Mouse (Mus musculus) stomach, postnatal 0 days (tissue): ENCODE data around the gene Vapb. TPM values are rescaled to one million over a fixed set of nuclear protein-coding genes. Genes with fewer than 3 reads are reported as not detected.
A peak's percentile ranks its signal among the peaks of the same experiment; 100 is the strongest.
"Not testable (repeated sequence)": the region's sequence is repeated elsewhere in the genome, so short reads cannot be mapped to it uniquely, and the experiment has no call there.

Experiments
- ATAC-seq: fragments of 200-750 bp; cut with Nextera tagmentation; 2 replicates; pipeline ENCODE4 v1.8.0; 2017; ENCODE audit not compliant: low FRiP score, low TSS enrichment
- DNase-seq: peaks from one replicate; pipeline ENCODE4 v3.0.0-alpha.2; 2016; ENCODE audit warnings: low spot score
- H3K27ac ChIP-seq: fragments of 300-500 bp; sonication (generic); replicated peaks from 2 replicates; pipeline ENCODE4 v1.5.1; 2014; ENCODE audit warnings: mild to moderate bottlenecking, control low read depth
- H3K27me3 ChIP-seq: fragments of 300-500 bp; sonication (generic); 2 replicates; pipeline ENCODE4 v1.6.1; 2014; ENCODE audit warnings: low read length; ENCODE audit not compliant: control insufficient read depth, insufficient read depth
- H3K36me3 ChIP-seq: fragments of 300-500 bp; sonication (generic); 2 replicates; pipeline ENCODE4 v1.6.1; 2014; ENCODE audit warnings: low read length, mixed read lengths; ENCODE audit not compliant: control insufficient read depth, insufficient read depth
- H3K4me1 ChIP-seq: fragments of 300-500 bp; sonication (generic); replicated peaks from 2 replicates; pipeline ENCODE4 v1.6.1; 2014; ENCODE audit warnings: antibody characterized with exemption; ENCODE audit not compliant: control insufficient read depth, insufficient read depth
- H3K4me2 ChIP-seq: fragments of 300-500 bp; sonication (generic); replicated peaks from 2 replicates; pipeline ENCODE4 v1.6.1; 2014; ENCODE audit warnings: low read depth, mild to moderate bottlenecking, control low read depth, moderate library complexity
- H3K4me3 ChIP-seq: fragments of 300-500 bp; sonication (generic); 2 replicates; pipeline ENCODE4 v1.5.1; 2014; ENCODE audit warnings: low read depth, low read length, control low read depth
- H3K9ac ChIP-seq: fragments of 300-500 bp; sonication (generic); 2 replicates; pipeline ENCODE4 v1.6.1; 2014; ENCODE audit warnings: mild to moderate bottlenecking, low read length, control low read depth, mixed read lengths
- H3K9me3 ChIP-seq: fragments of 300-500 bp; sonication (generic); 2 replicates; pipeline ENCODE4 v1.6.1; 2016; ENCODE audit warnings: low read length; ENCODE audit not compliant: control insufficient read depth
- CTCF ChIP-seq: IDR thresholded peaks from 2 replicates; pipeline ENCODE4 v1.5.1; 2016; ENCODE audit warnings: antibody characterized with exemption, low read depth, mild to moderate bottlenecking, moderate library complexity
- EP300 ChIP-seq: optimal IDR thresholded peaks from 2 replicates; pipeline ENCODE3; 2016; ENCODE audit warnings: antibody characterized with exemption
- WGBS: fragments of 180-500 bp; shearing (Covaris S2); extraction: QIAGEN DNeasy Blood & Tissue Kit; methylation state at CpG from one replicate; pipeline ENCODE4 v1.1.7; 2014; 5-methylcytosine and 5-hydroxymethylcytosine counted together
- polyA plus RNA-seq: library from polyadenylated mRNA; unstranded; fragments of >200 nt; fragmentation: Nextera tagmentation; extraction: Ambion mirVana; gene quantifications from 2 replicates; pipeline ENCODE4 v1.2.1, GENCODE M21; 2015

Vapb gene
- polyA plus RNA-seq, 1 experiment from 2014 or later: 11.1 TPM

- Histone ChIP-seq H3K4me1 (no peaks in the 10 kb centered on the region), H3K4me2 (no peak overlapping the region), H3K9ac (no peak overlapping the region), H3K36me3 (no peaks in the 10 kb centered on the region), H3K27ac (no peak overlapping the region), H3K4me3 (no peak overlapping the region), H3K9me3 (no peaks in the 10 kb centered on the region), H3K27me3 (no peaks in the 10 kb centered on the region)
- TF ChIP-seq EP300 (no peak), CTCF (no peak)
- no peak for DNase-seq
- ATAC-seq: no peak
- WGBS: 61% methylated on average over 8 of the region's 8 CpGs
These were observed 22.6 kb upstream of the Vapb start for GRCm38 (mm10) chr2:173714620-173715218.

GRCm38 (mm10) chr2:173716966-173717365, 20.3 kb upstream of the Vapb start:
- H3K9ac ChIP-seq: no peak overlapping the region
- ATAC-seq (no peak), DNase-seq (no peak)
- TF ChIP-seq CTCF (no peak), EP300 (no peak)
- H3K36me3 ChIP-seq: no peaks in the 10 kb centered on the region
- no peak overlapping the region for H3K4me3 ChIP-seq
- H3K4me2 ChIP-seq: no peak overlapping the region
- H3K27ac ChIP-seq: no peak overlapping the region
- no peaks in the 10 kb centered on the region for H3K9me3 ChIP-seq
- no peaks in the 10 kb centered on the region for H3K27me3 ChIP-seq
- WGBS: 89% methylated on average over 5 of the region's 5 CpGs
- no peaks in the 10 kb centered on the region for H3K4me1 ChIP-seq

- not testable (repeated sequence) for H3K4me3 ChIP-seq, ATAC-seq, H3K4me2 ChIP-seq, H3K9me3 ChIP-seq, H3K4me1 ChIP-seq, H3K36me3 ChIP-seq, H3K9ac ChIP-seq, H3K27ac ChIP-seq, H3K27me3 ChIP-seq, DNase-seq
- 82% methylated on average over 6 of the region's 7 CpGs for WGBS
These were observed 18.2 kb upstream of the Vapb start, which contains the start of gene 1700010B08Rik for GRCm38 (mm10) chr2:173719115-173719514. TSS of gene 1700010B08Rik (plus strand) at chr2:173719415.

DNA sequence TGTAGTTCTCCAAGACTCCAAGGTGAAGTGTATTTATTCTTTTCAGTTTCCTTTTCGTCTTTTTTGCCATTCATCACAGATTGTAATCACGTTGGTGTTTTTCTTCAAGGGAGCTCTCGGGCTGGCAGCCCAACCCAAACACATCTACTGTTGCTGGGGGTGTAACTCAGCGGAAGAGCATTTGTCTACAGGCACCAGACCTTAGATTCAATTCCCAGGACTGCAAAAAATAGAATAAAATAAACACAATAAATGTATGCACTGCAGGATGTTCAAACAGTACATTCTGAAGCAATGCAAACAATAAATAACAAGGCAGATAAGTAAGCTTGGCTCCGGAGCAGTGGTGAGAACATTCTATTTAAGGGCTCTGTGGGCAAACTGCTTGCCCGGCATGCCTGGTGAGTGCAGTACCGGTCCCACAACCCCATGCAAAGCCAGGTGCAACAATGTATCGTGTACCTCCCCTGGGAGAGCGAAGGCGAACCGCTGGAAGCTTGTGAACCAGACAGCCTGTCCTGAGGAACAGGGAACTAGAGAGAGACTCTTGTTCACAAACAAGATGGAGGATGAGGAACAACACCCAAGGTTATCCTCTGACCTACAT, 15.0 kb upstream of the Vapb start:
- no peaks in the 10 kb centered on the region for H3K36me3 ChIP-seq
- no peak overlapping the region for H3K9ac ChIP-seq
- no peaks in the 10 kb centered on the region; the same call in 1 of the 2 replicates for H3K4me1 ChIP-seq
- H3K9me3 ChIP-seq: no peaks in the 10 kb centered on the region
- H3K4me3 ChIP-seq: no peak overlapping the region
- TF ChIP-seq CTCF (no peak), EP300 (no peak)
- no peak overlapping the region for H3K4me2 ChIP-seq
- no peaks in the 10 kb centered on the region for H3K27me3 ChIP-seq
- WGBS: 36% methylated on average over 11 of the region's 11 CpGs
- H3K27ac ChIP-seq: peak overlapping the region; percentile 67
- DNase-seq (peak; percentile 69), ATAC-seq (peak; percentile 86)

DNA sequence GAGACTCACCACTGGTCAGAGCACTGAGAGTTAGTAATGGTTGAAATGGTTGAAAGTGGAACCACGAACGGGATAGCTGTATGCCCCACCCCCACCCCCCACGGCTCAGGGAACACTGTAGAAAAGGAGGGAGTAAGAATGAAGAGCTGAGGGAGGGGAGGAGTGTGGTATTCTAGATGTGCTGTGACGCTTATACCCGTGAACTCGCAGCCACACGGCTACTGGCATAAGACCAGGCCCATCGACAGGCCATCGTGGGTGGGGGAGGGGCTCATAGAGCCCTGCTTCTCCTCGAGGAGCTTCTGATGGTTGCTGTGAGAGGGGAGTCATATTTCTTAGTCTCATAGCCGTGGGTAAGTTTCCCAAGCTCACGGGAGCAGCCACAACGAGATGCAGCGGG, 12.9 kb upstream of the Vapb start:
- no peaks in the 10 kb centered on the region for H3K9me3 ChIP-seq
- ATAC-seq (no peak), DNase-seq (no peak)
- no peak overlapping the region for H3K9ac ChIP-seq
- no peak overlapping the region for H3K4me2 ChIP-seq
- no peaks in the 10 kb centered on the region for H3K36me3 ChIP-seq
- H3K27ac ChIP-seq: no peak overlapping the region
- H3K4me3 ChIP-seq: no peak overlapping the region
- H3K4me1 ChIP-seq: no peaks in the 10 kb centered on the region; the same call in 1 of the 2 replicates
- 53% methylated on average over 14 of the region's 14 CpGs for WGBS
- H3K27me3 ChIP-seq: no peaks in the 10 kb centered on the region
- TF ChIP-seq EP300: no peak
- no peak for TF ChIP-seq CTCF
